Mouse (Mus musculus): Measurements from ENCODE around the gene Amy2a3. TPM values are rescaled to one million over a fixed set of nuclear protein-coding genes. Genes with fewer than 3 reads are reported as not detected.

Gene Amy2a3
- not detected in 2 replicates for polyA plus RNA-seq (2012)

DNA sequence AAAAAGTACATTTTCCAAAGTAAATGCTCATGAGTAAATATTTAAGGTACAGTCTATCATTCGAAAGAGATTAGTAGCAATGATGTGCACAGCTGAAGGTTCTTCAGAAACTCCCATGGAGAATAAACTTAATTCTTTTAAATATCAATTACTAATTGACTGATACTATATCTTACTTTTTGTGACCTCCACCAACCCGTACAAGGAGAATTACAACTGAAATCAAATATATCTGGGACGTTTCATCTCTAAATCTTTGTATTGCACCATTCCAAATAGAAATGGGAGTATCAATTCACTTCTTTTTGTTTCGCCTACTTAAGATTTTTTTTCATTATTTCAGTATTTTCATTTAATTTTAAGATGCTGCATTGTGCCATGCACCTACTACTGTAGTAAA, at the start of gene Amy2a3:
TSS of gene Amy2a3 (minus strand) at position 101 of the 400 bp plus-strand sequence.

DNA sequence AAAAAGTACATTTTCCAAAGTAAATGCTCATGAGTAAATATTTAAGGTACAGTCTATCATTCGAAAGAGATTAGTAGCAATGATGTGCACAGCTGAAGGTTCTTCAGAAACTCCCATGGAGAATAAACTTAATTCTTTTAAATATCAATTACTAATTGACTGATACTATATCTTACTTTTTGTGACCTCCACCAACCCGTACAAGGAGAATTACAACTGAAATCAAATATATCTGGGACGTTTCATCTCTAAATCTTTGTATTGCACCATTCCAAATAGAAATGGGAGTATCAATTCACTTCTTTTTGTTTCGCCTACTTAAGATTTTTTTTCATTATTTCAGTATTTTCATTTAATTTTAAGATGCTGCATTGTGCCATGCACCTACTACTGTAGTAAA, 32.7 kb upstream of the Amy2a3 start, which contains the start of gene Amy2a2:
TSS of gene Amy2a2 (minus strand) at position 101 of the 400 bp plus-strand sequence.

DNA sequence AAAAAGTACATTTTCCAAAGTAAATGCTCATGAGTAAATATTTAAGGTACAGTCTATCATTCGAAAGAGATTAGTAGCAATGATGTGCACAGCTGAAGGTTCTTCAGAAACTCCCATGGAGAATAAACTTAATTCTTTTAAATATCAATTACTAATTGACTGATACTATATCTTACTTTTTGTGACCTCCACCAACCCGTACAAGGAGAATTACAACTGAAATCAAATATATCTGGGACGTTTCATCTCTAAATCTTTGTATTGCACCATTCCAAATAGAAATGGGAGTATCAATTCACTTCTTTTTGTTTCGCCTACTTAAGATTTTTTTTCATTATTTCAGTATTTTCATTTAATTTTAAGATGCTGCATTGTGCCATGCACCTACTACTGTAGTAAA, 32.5 kb downstream of the Amy2a3 start, which contains the start of gene Amy2a4:
TSS of gene Amy2a4 (minus strand) at position 101 of the 400 bp plus-strand sequence.

Other genes with a start within 250 kb of the Amy2a3 start
- not detected in 2 replicates for gene Amy2a5, start 65.2 kb downstream of the Amy2a3 start, polyA plus RNA-seq (2012)
- gene Amy2a4, start 32.6 kb downstream of the Amy2a3 start, polyA plus RNA-seq (2012) = not detected in 2 replicates
- gene Amy2a2, start 32.6 kb upstream of the Amy2a3 start, polyA plus RNA-seq (2012) = not detected in 2 replicates
- not detected in 2 replicates for gene Amy2a1, start 208.4 kb upstream of the Amy2a3 start, polyA plus RNA-seq (2012)